Mouse (Mus musculus): ENCODE measurements around the gene Vps29. TPM values are rescaled to one million over a fixed set of nuclear protein-coding genes. Genes with fewer than 3 reads are reported as not detected.
"Not testable (repeated sequence)": the region's sequence is repeated elsewhere in the genome, so short reads cannot be mapped to it uniquely, and the experiment has no call there.

Vps29 gene
- polyA plus RNA-seq, 1 experiment from 2014 or later, result 184 TPM

- Histone ChIP-seq H3K4me3 (replicated peaks) (no peak overlapping the region), H3K4me1 (peaks cover 11% of the 10 kb centered on the region), H3K27me3 (no peaks in the 10 kb centered on the region), H3K4me2 (replicated peaks) (no peak overlapping the region), H3K9ac (0 out of 2 replicates have a peak overlapping the region, but pooled peaks have one; percentile 4), H3K36me3 (peaks cover 32% of the 10 kb centered on the region), H3K9me3 (replicated peaks) (no peaks in the 10 kb centered on the region), H3K27ac (replicated peaks) (no peak overlapping the region)
- 72% methylated on average over 3 of the region's 3 CpGs for WGBS
- ATAC-seq (ENCODE audit: insufficient number of reproducible peaks, low FRiP score, low TSS enrichment, low read depth), result no peak
These were observed 36.1 kb upstream of the Vps29 start for GRCm38 (mm10) chr5:122318100-122318499.

GRCm38 (mm10) chr5:122318976-122319375 lies 35.2 kb upstream of the Vps29 start:
- H3K4me2 ChIP-seq (replicated peaks); H3K9me3 ChIP-seq (replicated peaks); H3K27me3 ChIP-seq; ATAC-seq (ENCODE audit: insufficient number of reproducible peaks, low FRiP score, low TSS enrichment, low read depth); H3K9ac ChIP-seq; H3K4me3 ChIP-seq (replicated peaks): not testable (repeated sequence)
- H3K4me1 ChIP-seq, result peaks cover 11% of the 10 kb centered on the region
- H3K36me3 ChIP-seq, result peaks cover 35% of the 10 kb centered on the region
- 58% methylated on average over 3 of the region's 3 CpGs for WGBS
- H3K27ac ChIP-seq (replicated peaks), result peak overlapping the region; percentile 12; the same call in 1 of the 2 replicates

GRCm38 (mm10) chr5:122319474-122320204 lies 34.5 kb upstream of the Vps29 start:
- WGBS, result 66% methylated on average over 14 of the region's 14 CpGs
- no peak overlapping the region for H3K9ac ChIP-seq
- H3K9me3 ChIP-seq (replicated peaks), result no peaks in the 10 kb centered on the region
- H3K4me1 ChIP-seq, result peaks cover 9% of the 10 kb centered on the region
- H3K4me2 ChIP-seq (replicated peaks), result no peak overlapping the region
- H3K27me3 ChIP-seq, result no peaks in the 10 kb centered on the region
- H3K27ac ChIP-seq (replicated peaks), result peak overlapping the region; percentile 12
- H3K4me3 ChIP-seq (replicated peaks), result no peak overlapping the region
- 0 out of 2 replicates have a peak, but pooled peaks have one; percentile 5 for ATAC-seq (ENCODE audit: insufficient number of reproducible peaks, low FRiP score, low TSS enrichment, low read depth)
- H3K36me3 ChIP-seq, result peaks cover 38% of the 10 kb centered on the region

GRCm38 (mm10) chr5:122320205-122320781 lies 33.9 kb upstream of the Vps29 start:
- Histone ChIP-seq H3K36me3 (peaks cover 45% of the 10 kb centered on the region), H3K27ac (replicated peaks) (peak overlapping the region; percentile 12; the same call in 1 of the 2 replicates), H3K4me2 (replicated peaks) (no peak overlapping the region), H3K27me3 (no peaks in the 10 kb centered on the region), H3K4me3 (replicated peaks) (no peak overlapping the region), H3K4me1 (peaks cover 3% of the 10 kb centered on the region; the same call in 1 of the 2 replicates), H3K9me3 (replicated peaks) (no peaks in the 10 kb centered on the region), H3K9ac (no peak overlapping the region)
- ATAC-seq (ENCODE audit: insufficient number of reproducible peaks, low FRiP score, low TSS enrichment, low read depth), result peak; percentile 29; the same call in 1 of the 2 replicates
- 59% methylated on average over 12 of the region's 12 CpGs for WGBS

- ATAC-seq (ENCODE audit: insufficient number of reproducible peaks, low FRiP score, low TSS enrichment, low read depth), result no peak
- 67% methylated on average over 8 of the region's 8 CpGs for WGBS
- H3K4me1 ChIP-seq, result no peaks in the 10 kb centered on the region
- no peaks in the 10 kb centered on the region for H3K27me3 ChIP-seq
- H3K4me2 ChIP-seq (replicated peaks), result no peak overlapping the region
- H3K36me3 ChIP-seq, result peaks cover 37% of the 10 kb centered on the region
- H3K4me3 ChIP-seq (replicated peaks), result no peak overlapping the region
- H3K27ac ChIP-seq (replicated peaks), result no peak overlapping the region
- H3K9ac ChIP-seq, result no peak overlapping the region
- H3K9me3 ChIP-seq (replicated peaks), result no peaks in the 10 kb centered on the region
These were observed 30.6 kb upstream of the Vps29 start for GRCm38 (mm10) chr5:122323523-122323922.

- ATAC-seq (ENCODE audit: insufficient number of reproducible peaks, low FRiP score, low TSS enrichment, low read depth), result no peak
- Histone ChIP-seq H3K4me1 (no peaks in the 10 kb centered on the region), H3K9me3 (replicated peaks) (no peaks in the 10 kb centered on the region), H3K4me3 (replicated peaks) (no peak overlapping the region), H3K36me3 (peaks cover 37% of the 10 kb centered on the region), H3K27me3 (no peaks in the 10 kb centered on the region), H3K9ac (no peak overlapping the region), H3K27ac (replicated peaks) (no peak overlapping the region), H3K4me2 (replicated peaks) (no peak overlapping the region)
- WGBS, result 89% methylated on average over 23 of the region's 23 CpGs
These were observed 29.3 kb upstream of the Vps29 start for GRCm38 (mm10) chr5:122324608-122325431.

GRCm38 (mm10) chr5:122325477-122325876 lies 28.7 kb upstream of the Vps29 start:
- Histone ChIP-seq H3K9ac (no peak overlapping the region), H3K36me3 (peaks cover 36% of the 10 kb centered on the region), H3K4me2 (replicated peaks) (no peak overlapping the region), H3K4me1 (no peaks in the 10 kb centered on the region), H3K4me3 (replicated peaks) (no peak overlapping the region), H3K27me3 (no peaks in the 10 kb centered on the region), H3K27ac (replicated peaks) (no peak overlapping the region), H3K9me3 (replicated peaks) (no peaks in the 10 kb centered on the region)
- ATAC-seq (ENCODE audit: insufficient number of reproducible peaks, low FRiP score, low TSS enrichment, low read depth), result no peak
- 86% methylated on average over 8 of the region's 8 CpGs for WGBS

- no peaks in the 10 kb centered on the region for H3K27me3 ChIP-seq
- ATAC-seq (ENCODE audit: insufficient number of reproducible peaks, low FRiP score, low TSS enrichment, low read depth), result no peak
- no peaks in the 10 kb centered on the region for H3K9me3 ChIP-seq (replicated peaks)
- no peak overlapping the region for H3K4me2 ChIP-seq (replicated peaks)
- peaks cover 21% of the 10 kb centered on the region for H3K36me3 ChIP-seq
- H3K9ac ChIP-seq, result no peak overlapping the region
- no peaks in the 10 kb centered on the region for H3K4me1 ChIP-seq
- H3K27ac ChIP-seq (replicated peaks), result no peak overlapping the region
- 76% methylated on average over 3 of the region's 3 CpGs for WGBS
- no peak overlapping the region for H3K4me3 ChIP-seq (replicated peaks)
These were observed 26.9 kb upstream of the Vps29 start for GRCm38 (mm10) chr5:122327283-122327682.

- peaks cover 4% of the 10 kb centered on the region; the same call in 1 of the 2 replicates for H3K36me3 ChIP-seq
- no peak overlapping the region for H3K9ac ChIP-seq
- H3K27ac ChIP-seq (replicated peaks), result no peak overlapping the region
- no peaks in the 10 kb centered on the region for H3K27me3 ChIP-seq
- 79% methylated on average over 4 of the region's 4 CpGs for WGBS
- H3K4me1 ChIP-seq, result no peaks in the 10 kb centered on the region
- H3K4me2 ChIP-seq (replicated peaks), result no peak overlapping the region
- no peaks in the 10 kb centered on the region for H3K9me3 ChIP-seq (replicated peaks)
- H3K4me3 ChIP-seq (replicated peaks), result no peak overlapping the region
- ATAC-seq (ENCODE audit: insufficient number of reproducible peaks, low FRiP score, low TSS enrichment, low read depth), result no peak
These were observed 23.9 kb upstream of the Vps29 start for GRCm38 (mm10) chr5:122330269-122330668.

- Histone ChIP-seq H3K9me3 (replicated peaks) (no peaks in the 10 kb centered on the region), H3K27me3 (no peaks in the 10 kb centered on the region), H3K9ac (no peak overlapping the region), H3K27ac (replicated peaks) (no peak overlapping the region), H3K4me2 (replicated peaks) (no peak overlapping the region), H3K36me3 (no peaks in the 10 kb centered on the region), H3K4me1 (no peaks in the 10 kb centered on the region), H3K4me3 (replicated peaks) (no peak overlapping the region)
- ATAC-seq (ENCODE audit: insufficient number of reproducible peaks, low FRiP score, low TSS enrichment, low read depth), result no peak
- 71% methylated on average over 3 of the region's 3 CpGs for WGBS
These were observed 19.5 kb upstream of the Vps29 start for GRCm38 (mm10) chr5:122334682-122335081.

Measured in embryonic facial prominence, embryonic 15.5 days (tissue).